Mouse (Mus musculus) midbrain, embryonic 12.5 days (tissue): ENCODE measurements around the gene Saa1. TPM values are rescaled to one million over a fixed set of nuclear protein-coding genes. Genes with fewer than 3 reads are reported as not detected.
"Not testable (repeated sequence)": the region's sequence is repeated elsewhere in the genome, so short reads cannot be mapped to it uniquely, and the experiment has no call there.

Source experiments
- ATAC-seq: fragments of 200-750 bp; cut with Nextera tagmentation; 2 replicates; pipeline ENCODE4 v1.8.0; 2017; ENCODE audit warnings: low read depth, moderate TSS enrichment, moderate library complexity; ENCODE audit not compliant: low FRiP score
- H3K27ac ChIP-seq: fragments of 300-500 bp; sonication (generic); replicated peaks from 2 replicates; pipeline ENCODE4 v1.5.1; 2016; ENCODE audit warnings: mild to moderate bottlenecking
- H3K27me3 ChIP-seq: fragments of 300-500 bp; sonication (generic); 2 replicates; pipeline ENCODE4 v1.6.1; 2016; ENCODE audit warnings: mild to moderate bottlenecking
- H3K36me3 ChIP-seq: fragments of 300-500 bp; sonication (generic); 2 replicates; pipeline ENCODE4 v1.6.1; 2016
- H3K4me1 ChIP-seq: fragments of 300-500 bp; sonication (generic); 2 replicates; pipeline ENCODE4 v1.6.1; 2016
- H3K4me2 ChIP-seq: fragments of 300-500 bp; sonication (generic); replicated peaks from 2 replicates; pipeline ENCODE4 v1.6.1; 2016; ENCODE audit warnings: mild to moderate bottlenecking, moderate library complexity
- H3K4me3 ChIP-seq: fragments of 300-500 bp; sonication (generic); 2 replicates; pipeline ENCODE4 v1.5.1; 2016; ENCODE audit warnings: mild to moderate bottlenecking
- H3K9ac ChIP-seq: fragments of 300-500 bp; sonication (generic); replicated peaks from 2 replicates; pipeline ENCODE4 v1.6.1; 2016; ENCODE audit warnings: mild to moderate bottlenecking, moderate library complexity
- H3K9me3 ChIP-seq: fragments of 300-500 bp; sonication (generic); 2 replicates; pipeline ENCODE4 v1.6.1; 2016; ENCODE audit warnings: mild to moderate bottlenecking
- WGBS: fragments of 180-500 bp; shearing (Covaris S2); methylation state at CpG from one replicate; pipeline ENCODE4 v1.1.7; 2016; 5-methylcytosine and 5-hydroxymethylcytosine counted together
- polyA plus RNA-seq: library from polyadenylated mRNA; unstranded; fragments of >200 nt; fragmentation: Nextera tagmentation; extraction: Ambion mirVana; gene quantifications from 2 replicates; pipeline ENCODE4 v1.2.1, GENCODE M21; 2016

Saa1 gene
- polyA plus RNA-seq, 1 experiment from 2014 or later = not detected

- H3K4me3 ChIP-seq, H3K9me3 ChIP-seq, H3K27me3 ChIP-seq, H3K4me1 ChIP-seq, H3K9ac ChIP-seq, H3K4me2 ChIP-seq, H3K36me3 ChIP-seq, H3K27ac ChIP-seq, ATAC-seq: not testable (repeated sequence)
- WGBS = 76% methylated on average over 5 of the region's 5 CpGs
These were observed 2.7 kb downstream of the Saa1 start for GRCm38 (mm10) chr7:46740041-46740440.

GRCm38 (mm10) chr7:46738561-46739460 is 4.0 kb downstream of the Saa1 start:
- H3K27ac ChIP-seq = no peak overlapping the region
- no peak overlapping the region for H3K4me3 ChIP-seq
- no peaks in the 10 kb centered on the region for H3K36me3 ChIP-seq
- H3K4me2 ChIP-seq = no peak overlapping the region
- 87% methylated on average over 12 of the region's 12 CpGs for WGBS
- no peaks in the 10 kb centered on the region for H3K27me3 ChIP-seq
- H3K9ac ChIP-seq = no peak overlapping the region
- H3K9me3 ChIP-seq = no peaks in the 10 kb centered on the region
- no peak for ATAC-seq
- H3K4me1 ChIP-seq = no peaks in the 10 kb centered on the region

GRCm38 (mm10) chr7:46734983-46735382 is 7.8 kb downstream of the Saa1 start:
- Histone ChIP-seq H3K4me1 (no peaks in the 10 kb centered on the region), H3K27ac (no peak overlapping the region), H3K4me3 (no peak overlapping the region), H3K4me2 (no peak overlapping the region), H3K9ac (no peak overlapping the region), H3K9me3 (no peaks in the 10 kb centered on the region), H3K27me3 (no peaks in the 10 kb centered on the region), H3K36me3 (no peaks in the 10 kb centered on the region)
- 73% methylated on average over 2 of the region's 2 CpGs for WGBS
- no peak for ATAC-seq

GRCm38 (mm10) chr7:46732458-46732857 is 10.3 kb downstream of the Saa1 start, which contains the start of gene Saa4:
Saa4 (minus strand) TSS chr7:46732603.
- 85% methylated on average over 4 of the region's 4 CpGs for WGBS
- H3K27me3 ChIP-seq = no peaks in the 10 kb centered on the region
- no peak within 1 kb of the TSS for H3K4me3 ChIP-seq
- no peaks in the 10 kb centered on the region for H3K4me1 ChIP-seq
- no peak within 1 kb of the TSS for H3K27ac ChIP-seq
- no peaks in the 10 kb centered on the region for H3K36me3 ChIP-seq
- H3K9me3 ChIP-seq = no peaks in the 10 kb centered on the region
- H3K4me2 ChIP-seq = no peak within 1 kb of the TSS
- no peak within 1 kb of the TSS for H3K9ac ChIP-seq
- ATAC-seq = no peak

- Histone ChIP-seq H3K4me3 (no peak overlapping the region), H3K4me2 (no peak overlapping the region), H3K36me3 (no peaks in the 10 kb centered on the region), H3K27me3 (peaks cover 4% of the 10 kb centered on the region; the same call in 1 of the 2 replicates), H3K27ac (no peak overlapping the region), H3K9ac (no peak overlapping the region), H3K4me1 (no peaks in the 10 kb centered on the region), H3K9me3 (no peaks in the 10 kb centered on the region)
- WGBS = 94% methylated on average over 1 of the region's 1 CpGs
- ATAC-seq = no peak
These were observed 15.2 kb downstream of the Saa1 start for GRCm38 (mm10) chr7:46727584-46727983.

- 80% methylated on average over 5 of the region's 5 CpGs for WGBS
- Histone ChIP-seq H3K9ac (no peak overlapping the region), H3K9me3 (no peaks in the 10 kb centered on the region), H3K4me3 (no peak overlapping the region), H3K4me2 (no peak overlapping the region), H3K27ac (no peak overlapping the region), H3K27me3 (peaks cover 7% of the 10 kb centered on the region; the same call in 1 of the 2 replicates), H3K36me3 (no peaks in the 10 kb centered on the region), H3K4me1 (no peaks in the 10 kb centered on the region)
- no peak for ATAC-seq
These were observed 18.4 kb downstream of the Saa1 start for GRCm38 (mm10) chr7:46724396-46724795.

- H3K9ac ChIP-seq = no peak overlapping the region
- H3K9me3 ChIP-seq = no peaks in the 10 kb centered on the region
- H3K4me2 ChIP-seq = no peak overlapping the region
- H3K4me1 ChIP-seq = no peaks in the 10 kb centered on the region
- H3K36me3 ChIP-seq = no peaks in the 10 kb centered on the region
- peaks cover 9% of the 10 kb centered on the region; the same call in 1 of the 2 replicates for H3K27me3 ChIP-seq
- ATAC-seq = no peak
- H3K4me3 ChIP-seq = no peak overlapping the region
- H3K27ac ChIP-seq = no peak overlapping the region
- WGBS = 96% methylated on average over 3 of the region's 3 CpGs
These were observed 18.9 kb downstream of the Saa1 start for GRCm38 (mm10) chr7:46723849-46724248.

- H3K36me3 ChIP-seq = no peaks in the 10 kb centered on the region
- no peak overlapping the region for H3K4me3 ChIP-seq
- H3K27ac ChIP-seq = no peak overlapping the region
- no peak overlapping the region for H3K9ac ChIP-seq
- H3K9me3 ChIP-seq = no peaks in the 10 kb centered on the region
- H3K4me1 ChIP-seq = no peaks in the 10 kb centered on the region
- no peak for ATAC-seq
- WGBS = 96% methylated on average over 6 of the region's 6 CpGs
- H3K4me2 ChIP-seq = no peak overlapping the region
- peaks cover 9% of the 10 kb centered on the region; the same call in 1 of the 2 replicates for H3K27me3 ChIP-seq
These were observed 19.4 kb downstream of the Saa1 start for GRCm38 (mm10) chr7:46723354-46723753.

- Histone ChIP-seq H3K27ac (no peak overlapping the region), H3K4me3 (no peak overlapping the region), H3K27me3 (peaks cover 9% of the 10 kb centered on the region; the same call in 1 of the 2 replicates), H3K36me3 (no peaks in the 10 kb centered on the region), H3K9ac (no peak overlapping the region), H3K9me3 (no peaks in the 10 kb centered on the region), H3K4me2 (no peak overlapping the region), H3K4me1 (no peaks in the 10 kb centered on the region)
- no peak for ATAC-seq
- 74% methylated on average over 9 of the region's 9 CpGs for WGBS
These were observed 22.3 kb downstream of the Saa1 start for GRCm38 (mm10) chr7:46720460-46720859.

- Histone ChIP-seq H3K4me2 (no peak overlapping the region), H3K36me3 (no peaks in the 10 kb centered on the region), H3K4me1 (no peaks in the 10 kb centered on the region), H3K4me3 (no peak overlapping the region), H3K9me3 (no peaks in the 10 kb centered on the region), H3K9ac (no peak overlapping the region), H3K27me3 (peaks cover 9% of the 10 kb centered on the region; the same call in 1 of the 2 replicates), H3K27ac (no peak overlapping the region)
- ATAC-seq = no peak
- WGBS = 83% methylated on average over 7 of the region's 7 CpGs
These were observed 23.3 kb downstream of the Saa1 start for GRCm38 (mm10) chr7:46719526-46719925.

GRCm38 (mm10) chr7:46718591-46719270 is 24.0 kb downstream of the Saa1 start:
- WGBS = 77% methylated on average over 7 of the region's 7 CpGs
- Histone ChIP-seq H3K9ac (no peak overlapping the region), H3K4me2 (no peak overlapping the region), H3K27me3 (peaks cover 9% of the 10 kb centered on the region; the same call in 1 of the 2 replicates), H3K27ac (no peak overlapping the region), H3K36me3 (no peaks in the 10 kb centered on the region), H3K4me3 (no peak overlapping the region), H3K4me1 (no peaks in the 10 kb centered on the region), H3K9me3 (no peaks in the 10 kb centered on the region)
- ATAC-seq = no peak

- ATAC-seq = no peak
- Histone ChIP-seq H3K4me2 (no peak overlapping the region), H3K36me3 (no peaks in the 10 kb centered on the region)
These were observed 25.9 kb downstream of the Saa1 start for GRCm38 (mm10) chr7:46716897-46717296.

More at GRCm38 (mm10) chr7:46716897-46717296, 25.9 kb downstream of the Saa1 start:
- Histone ChIP-seq H3K27me3 (0 out of 2 replicates have a peak, but pooled peaks cover 5% of the 10 kb centered on the region), H3K4me1 (no peaks in the 10 kb centered on the region), H3K27ac (no peak overlapping the region), H3K9me3 (no peaks in the 10 kb centered on the region), H3K4me3 (no peak overlapping the region), H3K9ac (no peak overlapping the region)
- 63% methylated on average over 5 of the region's 5 CpGs for WGBS
